Mouse (Mus musculus): ENCODE measurements at regions not wholly inside any gene's neighbourhood (a gene's known extent, or its start where the extent isn't known, plus 50 kb on each side); places are given as distances from the start of the nearest gene placed in this dataset.
A peak's percentile ranks its signal among the peaks of the same experiment; 100 is the strongest.

DNA sequence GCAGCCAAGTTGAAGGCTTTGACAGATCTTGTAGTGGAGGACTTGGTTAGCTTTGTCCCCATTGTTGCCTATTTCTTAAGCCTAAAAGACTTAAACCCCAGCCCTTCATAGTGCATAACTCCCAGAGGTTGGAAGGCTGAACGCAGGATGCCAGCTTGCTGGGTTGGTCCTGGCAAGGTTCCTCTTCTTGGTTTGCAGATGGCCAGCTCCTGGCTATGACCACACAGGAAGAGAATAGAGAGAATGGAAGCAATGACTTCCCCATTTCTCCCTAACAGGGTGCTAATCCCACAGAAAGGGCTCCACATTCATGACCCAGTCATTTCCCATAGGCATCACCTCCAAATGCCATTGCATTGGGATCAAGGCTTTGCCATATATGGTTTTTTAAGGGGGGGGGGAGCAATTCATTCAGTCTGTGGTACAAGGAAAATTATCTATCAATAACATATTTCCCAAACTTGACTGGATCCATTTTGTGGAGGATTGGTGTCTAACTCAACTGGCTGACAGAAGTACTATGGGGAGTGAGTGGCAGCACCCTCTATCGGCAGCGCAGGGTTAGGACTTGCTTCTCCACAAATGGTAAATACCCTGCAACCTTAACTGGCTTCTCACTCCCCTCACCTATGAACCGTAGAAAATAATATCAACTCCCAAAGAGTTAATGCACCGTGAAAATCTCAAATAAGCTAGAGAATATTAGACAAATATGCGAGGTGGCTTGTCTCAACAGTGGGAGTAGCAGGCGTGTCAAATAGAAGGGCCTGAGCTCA, 99.4 kb downstream of the Rps24 start:
- TF ChIP-seq CTCF (IDR thresholded peaks at IDR 0.05; ENCODE audit: low read depth) (peak; percentile 34), EP300 (IDR thresholded peaks at IDR 0.05; ENCODE audit: low read depth) (no peak)

Data from liver, postnatal 0 days (tissue).